Mouse (Mus musculus) liver, adult 2 months (tissue): ENCODE data around the gene Adh6b. TPM values are rescaled to one million over a fixed set of nuclear protein-coding genes. Genes with fewer than 3 reads are reported as not detected.
"Not testable (repeated sequence)": the region's sequence is repeated elsewhere in the genome, so short reads cannot be mapped to it uniquely, and the experiment has no call there.

Experiments
- DNase-seq: peaks from one replicate; pipeline ENCODE4 v3.0.0-alpha.2; 2011; ENCODE audit warnings: low read depth, low spot score; ENCODE audit errors: extremely low read depth
- H3K27ac ChIP-seq: fragments of 200-500 bp; replicated peaks from 2 replicates; pipeline ENCODE4 v1.5.1; 2012; ENCODE audit warnings: low read depth, mild to moderate bottlenecking, control low read depth, inconsistent platforms, low read length; ENCODE audit not compliant: insufficient read depth
- H3K27me3 ChIP-seq: fragments of 200-500 bp; 2 replicates; pipeline ENCODE4 v1.6.1; 2012; ENCODE audit warnings: mild to moderate bottlenecking, moderate library complexity, low read length, inconsistent platforms; ENCODE audit not compliant: control insufficient read depth, insufficient read depth
- H3K36me3 ChIP-seq: fragments of 200-500 bp; 2 replicates; pipeline ENCODE4 v1.6.1; 2012; ENCODE audit warnings: low read length, inconsistent platforms; ENCODE audit not compliant: control insufficient read depth, insufficient read depth
- H3K4me1 ChIP-seq: fragments of 200-500 bp; 2 replicates; pipeline ENCODE4 v1.6.1; 2011; ENCODE audit warnings: low read length; ENCODE audit not compliant: control insufficient read depth, insufficient read depth
- H3K4me3 ChIP-seq: fragments of 200-500 bp; 2 replicates; pipeline ENCODE4 v1.5.1; 2011; ENCODE audit warnings: low read depth, mild to moderate bottlenecking, control low read depth, low read length, moderate library complexity; ENCODE audit not compliant: insufficient read depth
- H3K79me2 ChIP-seq: fragments of 200-500 bp; 2 replicates; pipeline ENCODE4 v1.6.1; 2012; ENCODE audit warnings: inconsistent platforms, mild to moderate bottlenecking, low read length, moderate library complexity; ENCODE audit not compliant: control insufficient read depth, insufficient read depth
- H3K9ac ChIP-seq: fragments of 200-500 bp; 2 replicates; pipeline ENCODE4 v1.6.1; 2012; ENCODE audit warnings: low read depth, mild to moderate bottlenecking, control low read depth, inconsistent platforms, low read length
- CTCF ChIP-seq: fragments of 200-500 bp; IDR thresholded peaks from 2 replicates; pipeline ENCODE4 v1.5.1; 2011; ENCODE audit warnings: low read depth, low read length, control low read depth
- POLR2A ChIP-seq: fragments of 200-500 bp; IDR thresholded peaks from 2 replicates; pipeline ENCODE4 v1.6.1; 2011; ENCODE audit warnings: low read length, control low read depth; ENCODE audit not compliant: insufficient read depth; ENCODE audit errors: extremely low read depth
- WGBS: fragments of 180-500 bp; shearing (Covaris S2); methylation state at CpG from one replicate; pipeline ENCODE4 v1.1.7; 2018; 5-methylcytosine and 5-hydroxymethylcytosine counted together
- polyA plus RNA-seq: library from polyadenylated mRNA; depleted of rRNA; stranded (reverse); fragments of >200 nt; gene quantifications from 2 replicates; pipeline ENCODE4 v1.2.3, GENCODE M21; 2012
- total RNA-seq: library from RNA; depleted of rRNA; stranded (reverse); fragments of >200 nt; gene quantifications from 2 replicates; pipeline ENCODE4 v1.2.3, GENCODE M21; 2014

The Adh6b gene
- total and polyA plus RNA-seq, 2 experiments = 0.06 TPM; not detected in 1

GRCm38 (mm10) chr3:138369546-138369945 is 28.0 kb downstream of the Adh6b start:
- Histone ChIP-seq H3K79me2 (no peaks in the 10 kb centered on the region; the same call in 1 of the 2 replicates), H3K27me3 (no peaks in the 10 kb centered on the region), H3K4me1 (peaks cover 8% of the 10 kb centered on the region; the same call in 1 of the 2 replicates), H3K4me3 (no peak overlapping the region), H3K9ac (no peak overlapping the region), H3K27ac (no peak overlapping the region), H3K36me3 (no peaks in the 10 kb centered on the region)
- WGBS = 12% methylated on average over 1 of the region's 1 CpGs
- DNase-seq = peak; percentile 88
- no peak for TF ChIP-seq CTCF
- no peak for TF ChIP-seq POLR2A

DNA sequence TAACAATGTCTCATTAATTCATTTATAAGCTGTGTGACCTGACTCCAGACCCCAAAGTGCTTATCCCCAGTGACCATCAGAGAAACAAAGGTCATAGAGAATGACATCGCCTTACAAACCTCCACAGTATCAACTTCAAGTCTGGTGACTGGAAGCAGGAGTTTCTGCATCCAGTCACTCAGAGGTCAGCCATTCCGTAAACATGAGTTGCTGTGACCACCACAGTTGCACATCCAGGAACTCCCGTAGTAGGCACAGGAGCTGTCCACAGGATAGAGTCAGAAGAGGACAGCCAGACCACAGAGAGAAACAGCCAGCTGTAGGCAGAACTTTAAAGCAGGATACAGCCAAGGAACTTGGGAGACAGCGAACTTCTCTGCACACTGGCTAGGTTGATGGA is 28.7 kb downstream of the Adh6b start:
- H3K79me2 ChIP-seq, H3K9ac ChIP-seq, H3K27me3 ChIP-seq, H3K4me1 ChIP-seq, DNase-seq, H3K27ac ChIP-seq, H3K36me3 ChIP-seq, H3K4me3 ChIP-seq: not testable (repeated sequence)
- 67% methylated on average over 4 of the region's 4 CpGs for WGBS

- peak overlapping the region; percentile 95 for H3K27ac ChIP-seq
- no peaks in the 10 kb centered on the region for H3K27me3 ChIP-seq
These were observed 32.3 kb downstream of the Adh6b start for GRCm38 (mm10) chr3:138373920-138374319.

DNA sequence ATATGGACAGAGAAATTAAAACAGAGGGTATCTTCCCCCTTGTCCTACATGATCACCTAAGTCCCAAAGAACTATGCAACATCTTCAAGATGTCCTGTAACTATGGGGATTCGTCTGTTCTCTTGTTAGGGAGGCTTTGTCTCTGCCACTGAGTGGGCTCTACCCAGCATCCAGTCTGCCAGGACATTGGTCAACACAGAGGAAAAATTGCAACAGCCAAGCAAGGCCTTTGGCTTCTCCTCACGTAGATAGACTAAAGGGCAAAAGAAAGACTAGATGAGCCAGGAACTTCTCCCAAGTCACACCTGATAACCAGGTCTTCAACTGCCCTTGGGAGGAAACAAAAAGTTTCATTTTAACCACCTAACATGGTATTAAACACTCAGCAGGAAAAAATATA is 33.6 kb downstream of the Adh6b start:
- TF ChIP-seq CTCF = no peak
- TF ChIP-seq POLR2A = no peak
- Histone ChIP-seq H3K27ac (peak overlapping the region; percentile 25; the same call in 1 of the 2 replicates), H3K27me3 (no peaks in the 10 kb centered on the region), H3K36me3 (no peaks in the 10 kb centered on the region), H3K4me1 (peaks cover 15% of the 10 kb centered on the region), H3K79me2 (peaks cover 5% of the 10 kb centered on the region; the same call in 1 of the 2 replicates), H3K4me3 (peak overlapping the region; percentile 3; the same call in 1 of the 2 replicates), H3K9ac (no peak overlapping the region)
- 26% methylated on average over 2 of the region's 2 CpGs for WGBS
- DNase-seq = peak; percentile 95

More at GRCm38 (mm10) chr3:138373920-138374319, 32.3 kb downstream of the Adh6b start:
- peak; percentile 96 for DNase-seq
- H3K79me2 ChIP-seq = peaks cover 5% of the 10 kb centered on the region; the same call in 1 of the 2 replicates
- WGBS = 22% methylated on average over 4 of the region's 4 CpGs
- peak overlapping the region; percentile 57 for H3K4me3 ChIP-seq
- peaks cover 17% of the 10 kb centered on the region for H3K4me1 ChIP-seq
- H3K36me3 ChIP-seq = no peaks in the 10 kb centered on the region
- H3K9ac ChIP-seq = peak overlapping the region; percentile 74
- TF ChIP-seq CTCF (no peak), POLR2A (no peak)

DNA sequence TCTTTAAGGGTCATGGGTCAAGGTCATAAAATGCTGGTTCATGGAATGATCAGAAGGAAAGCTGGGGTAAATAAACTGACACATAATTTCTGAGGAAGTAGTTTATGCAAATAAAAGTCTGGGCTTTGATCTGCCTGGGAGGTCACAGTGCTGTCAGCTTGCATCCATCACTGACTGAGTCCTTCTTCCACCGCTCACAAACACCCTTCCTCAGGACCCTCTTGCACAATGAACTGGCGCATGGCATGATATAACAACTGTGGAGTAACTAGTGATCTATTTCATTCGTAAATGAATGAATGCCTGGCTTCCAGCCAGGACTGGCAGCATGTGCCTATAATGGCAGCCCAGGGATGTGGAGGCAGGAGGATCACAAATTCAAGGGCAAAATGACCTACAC is 39.6 kb downstream of the Adh6b start:
- TF ChIP-seq CTCF (no peak), POLR2A (no peak)
- Histone ChIP-seq H3K27ac (no peak overlapping the region; the same call in 1 of the 2 replicates), H3K4me1 (peaks cover 8% of the 10 kb centered on the region; the same call in 1 of the 2 replicates), H3K27me3 (no peaks in the 10 kb centered on the region), H3K79me2 (peaks cover 5% of the 10 kb centered on the region; the same call in 1 of the 2 replicates), H3K9ac (no peak overlapping the region), H3K4me3 (no peak overlapping the region), H3K36me3 (peaks cover 37% of the 10 kb centered on the region)
- 7% methylated on average over 3 of the region's 3 CpGs for WGBS
- peak; percentile 82 for DNase-seq

GRCm38 (mm10) chr3:138387155-138387554 is 45.6 kb downstream of the Adh6b start:
- TF ChIP-seq POLR2A (no peak), CTCF (no peak)
- H3K27me3 ChIP-seq = no peaks in the 10 kb centered on the region
- H3K79me2 ChIP-seq = no peaks in the 10 kb centered on the region; the same call in 1 of the 2 replicates
- peaks cover 46% of the 10 kb centered on the region for H3K36me3 ChIP-seq
- H3K9ac ChIP-seq = no peak overlapping the region
- H3K27ac ChIP-seq = no peak overlapping the region
- no peak for DNase-seq
- no peaks in the 10 kb centered on the region for H3K4me1 ChIP-seq
- H3K4me3 ChIP-seq = no peak overlapping the region
- 88% methylated on average over 6 of the region's 6 CpGs for WGBS
